Mouse (Mus musculus): Measurements from ENCODE around the gene Mus81. TPM values are rescaled to one million over a fixed set of nuclear protein-coding genes. Genes with fewer than 3 reads are reported as not detected.
A peak's percentile ranks its signal among the peaks of the same experiment; 100 is the strongest.

Mus81 gene
- polyA plus RNA-seq, 1 experiment from 2014 or later, result 45.1 TPM

DNA sequence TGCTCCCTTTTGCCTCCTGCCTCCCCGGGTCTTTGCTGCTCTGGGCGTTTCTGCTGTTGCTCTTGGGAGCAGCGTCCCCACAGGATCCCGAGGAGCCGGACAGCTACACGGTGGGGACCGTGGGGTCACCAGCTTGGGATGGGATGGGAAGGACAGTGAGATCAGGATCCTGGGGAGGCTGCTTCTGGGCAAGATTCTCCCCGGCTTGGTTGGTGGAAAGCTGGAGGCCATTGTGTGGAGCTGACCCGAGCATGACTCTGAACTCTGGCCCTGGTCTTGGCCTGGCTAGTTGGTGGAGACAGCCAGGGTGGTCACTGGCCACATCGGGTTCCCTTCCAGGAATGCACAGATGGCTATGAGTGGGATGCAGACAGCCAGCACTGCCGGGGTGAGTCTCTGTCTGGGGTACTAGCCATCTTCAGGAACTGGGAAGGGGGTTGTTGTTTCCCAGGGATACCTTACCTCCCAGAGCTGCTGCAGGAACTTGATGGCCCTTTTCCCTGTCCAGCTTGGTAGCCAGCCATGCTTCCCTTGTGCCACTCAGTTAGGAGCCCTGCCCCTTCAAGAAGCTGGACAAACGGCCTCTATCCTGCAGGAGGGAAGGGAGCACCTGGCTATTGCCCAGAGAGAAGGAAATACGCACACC, 13.0 kb downstream of the Mus81 start:
- Histone ChIP-seq H3K27me3 (replicated peaks; ENCODE audit: low read depth, poor library complexity, severe bottlenecking) (no peaks in the 10 kb centered on the region), H3K36me3 (replicated peaks) (peaks cover 43% of the 10 kb centered on the region), H3K4me1 (peaks cover 32% of the 10 kb centered on the region), H3K4me3 (peak overlapping the region; percentile 81), H3K9me3 (no peaks in the 10 kb centered on the region), H3K27ac (replicated peaks) (peak overlapping the region; percentile 95)
- 23% methylated on average over 13 of the region's 13 CpGs for WGBS
- DNase-seq (ENCODE audit: low spot score), result no peak

DNA sequence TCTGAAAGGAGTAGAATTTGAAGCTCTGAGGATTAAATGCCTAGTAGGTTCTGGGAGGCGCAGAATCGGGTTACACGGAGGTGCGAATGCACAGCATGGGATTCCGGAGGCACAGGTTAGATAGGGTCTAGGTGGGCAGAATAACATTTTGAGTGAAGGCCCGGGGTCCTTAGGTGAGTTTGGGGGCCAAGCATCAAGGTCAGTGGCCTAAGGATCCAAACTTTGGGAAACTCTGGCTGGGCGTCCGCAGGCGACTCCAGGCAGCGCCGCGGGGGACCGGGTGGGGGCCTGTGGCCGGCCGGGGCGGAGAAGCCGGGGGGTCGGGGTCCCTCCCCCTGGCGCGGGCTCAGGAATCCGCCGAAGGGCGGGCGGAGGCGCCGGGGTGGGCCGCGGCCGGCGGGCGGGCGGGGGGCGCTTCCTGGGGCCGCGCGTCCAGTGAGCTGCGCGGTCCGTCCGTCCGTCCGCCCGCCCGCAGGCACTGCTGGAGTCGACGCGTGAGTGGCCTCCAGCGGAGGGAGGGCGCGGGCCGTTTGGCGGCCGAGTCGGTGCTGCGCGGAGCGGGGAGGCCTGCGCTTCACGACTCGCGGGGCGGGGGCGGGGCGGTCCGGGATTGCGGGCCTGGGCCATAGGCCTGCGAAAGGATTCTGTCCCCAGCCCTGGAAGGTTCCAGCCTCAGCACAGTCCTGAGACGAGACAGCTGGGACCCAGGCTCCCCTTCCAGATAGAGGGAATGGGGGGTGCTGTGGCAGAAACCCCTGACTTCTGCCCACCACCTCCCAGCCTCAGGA, 13.7 kb downstream of the Mus81 start:
- DNase-seq (ENCODE audit: low spot score), result peak; percentile 69
- H3K4me1 ChIP-seq, result peaks cover 32% of the 10 kb centered on the region
- H3K4me3 ChIP-seq, result peak overlapping the region; percentile 81
- H3K27ac ChIP-seq (replicated peaks), result peak overlapping the region; percentile 95
- peaks cover 36% of the 10 kb centered on the region for H3K36me3 ChIP-seq (replicated peaks)
- H3K27me3 ChIP-seq (replicated peaks; ENCODE audit: low read depth, poor library complexity, severe bottlenecking), result no peaks in the 10 kb centered on the region
- 1% methylated on average over 68 of the region's 68 CpGs for WGBS
- no peaks in the 10 kb centered on the region for H3K9me3 ChIP-seq

GRCm38 (mm10) chr19:5473720-5474119, 14.5 kb downstream of the Mus81 start, which contains the start of gene Efemp2:
Gene Efemp2, plus strand, starts transcription at chr19:5473954.
- DNase-seq (ENCODE audit: low spot score), result peak; percentile 84
- Histone ChIP-seq H3K27ac (replicated peaks) (peak within 1 kb of the TSS; percentile 95), H3K4me1 (peaks cover 32% of the 10 kb centered on the region), H3K4me3 (peak within 1 kb of the TSS; percentile 81), H3K36me3 (replicated peaks) (peaks cover 29% of the 10 kb centered on the region), H3K27me3 (replicated peaks; ENCODE audit: low read depth, poor library complexity, severe bottlenecking) (no peaks in the 10 kb centered on the region), H3K9me3 (no peaks in the 10 kb centered on the region)
- WGBS, result 2% methylated on average over 22 of the region's 22 CpGs

DNA sequence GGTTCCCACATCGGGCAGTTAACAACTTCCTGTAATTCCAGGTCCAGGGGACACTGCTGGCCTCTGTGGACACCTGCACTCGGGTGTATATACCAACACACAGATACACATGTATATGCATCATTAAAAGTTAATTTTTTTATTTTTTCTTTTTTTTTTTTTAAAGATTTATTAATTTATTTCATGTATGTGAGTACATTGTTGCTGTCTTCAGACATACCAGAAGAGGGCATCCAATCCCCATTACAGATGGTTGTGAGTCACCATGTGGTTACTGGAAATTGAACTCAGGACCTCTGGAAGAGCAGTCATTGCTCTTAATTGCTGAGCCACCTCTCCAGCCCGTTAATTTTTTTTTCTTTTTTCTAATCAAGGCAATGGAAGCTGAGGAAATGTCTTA, 15.3 kb downstream of the Mus81 start:
- H3K9me3 ChIP-seq, result no peaks in the 10 kb centered on the region
- peak overlapping the region; percentile 81; the same call in 1 of the 2 replicates for H3K4me3 ChIP-seq
- DNase-seq (ENCODE audit: low spot score), result no peak
- 80% methylated on average over 3 of the region's 3 CpGs for WGBS
- H3K36me3 ChIP-seq (replicated peaks), result peaks cover 29% of the 10 kb centered on the region
- no peak overlapping the region for H3K27ac ChIP-seq (replicated peaks)
- H3K27me3 ChIP-seq (replicated peaks; ENCODE audit: low read depth, poor library complexity, severe bottlenecking), result no peaks in the 10 kb centered on the region
- peaks cover 32% of the 10 kb centered on the region for H3K4me1 ChIP-seq

- 61% methylated on average over 5 of the region's 5 CpGs for WGBS
- DNase-seq (ENCODE audit: low spot score), result no peak
- H3K4me1 ChIP-seq, result peaks cover 30% of the 10 kb centered on the region
- H3K27me3 ChIP-seq (replicated peaks; ENCODE audit: low read depth, poor library complexity, severe bottlenecking), result no peaks in the 10 kb centered on the region
- no peaks in the 10 kb centered on the region for H3K9me3 ChIP-seq
- no peak overlapping the region for H3K27ac ChIP-seq (replicated peaks)
- no peak overlapping the region for H3K4me3 ChIP-seq
- peaks cover 29% of the 10 kb centered on the region for H3K36me3 ChIP-seq (replicated peaks)
Observed at GRCm38 (mm10) chr19:5471846-5472245, 16.4 kb downstream of the Mus81 start.

GRCm38 (mm10) chr19:5468374-5468773, 19.8 kb downstream of the Mus81 start, which contains the start of gene Ctsw:
Gene Ctsw, minus strand, starts transcription at chr19:5468507.
- peaks cover 55% of the 10 kb centered on the region for H3K36me3 ChIP-seq (replicated peaks)
- H3K27me3 ChIP-seq (replicated peaks; ENCODE audit: low read depth, poor library complexity, severe bottlenecking), result no peaks in the 10 kb centered on the region
- WGBS, result 56% methylated on average over 5 of the region's 5 CpGs

GRCm38 (mm10) chr19:5466916-5467500, 21.2 kb downstream of the Mus81 start:
- no peak for DNase-seq (ENCODE audit: low spot score)
- Histone ChIP-seq H3K27ac (replicated peaks) (no peak overlapping the region), H3K36me3 (replicated peaks) (peaks cover 67% of the 10 kb centered on the region), H3K4me3 (no peak overlapping the region), H3K27me3 (replicated peaks; ENCODE audit: low read depth, poor library complexity, severe bottlenecking) (no peaks in the 10 kb centered on the region), H3K9me3 (no peaks in the 10 kb centered on the region), H3K4me1 (peaks cover 10% of the 10 kb centered on the region)
- 92% methylated on average over 6 of the region's 6 CpGs for WGBS

More at GRCm38 (mm10) chr19:5468374-5468773, 19.8 kb downstream of the Mus81 start, which contains the start of gene Ctsw:
- Histone ChIP-seq H3K4me1 (peaks cover 10% of the 10 kb centered on the region), H3K4me3 (no peak within 1 kb of the TSS), H3K9me3 (no peaks in the 10 kb centered on the region), H3K27ac (replicated peaks) (no peak within 1 kb of the TSS)
- DNase-seq (ENCODE audit: low spot score), result no peak

GRCm38 (mm10) chr19:5465037-5465436, 23.2 kb downstream of the Mus81 start:
- no peak overlapping the region for H3K4me3 ChIP-seq
- H3K27me3 ChIP-seq (replicated peaks; ENCODE audit: low read depth, poor library complexity, severe bottlenecking), result no peaks in the 10 kb centered on the region

GRCm38 (mm10) chr19:5463791-5464562, 24.2 kb downstream of the Mus81 start:
- peak overlapping the region; percentile 84 for H3K27ac ChIP-seq (replicated peaks)
- peaks cover 25% of the 10 kb centered on the region for H3K4me1 ChIP-seq
- no peaks in the 10 kb centered on the region for H3K9me3 ChIP-seq
- 57% methylated on average over 15 of the region's 15 CpGs for WGBS
- H3K36me3 ChIP-seq (replicated peaks), result peaks cover 67% of the 10 kb centered on the region
- peaks cover 7% of the 10 kb centered on the region for H3K27me3 ChIP-seq (replicated peaks; ENCODE audit: low read depth, poor library complexity, severe bottlenecking)
- peak; percentile 85 for DNase-seq (ENCODE audit: low spot score)
- H3K4me3 ChIP-seq, result peak overlapping the region; percentile 45

More at GRCm38 (mm10) chr19:5465037-5465436, 23.2 kb downstream of the Mus81 start:
- H3K9me3 ChIP-seq, result no peaks in the 10 kb centered on the region
- H3K27ac ChIP-seq (replicated peaks), result no peak overlapping the region
- peaks cover 21% of the 10 kb centered on the region for H3K4me1 ChIP-seq
- H3K36me3 ChIP-seq (replicated peaks), result peaks cover 67% of the 10 kb centered on the region
- WGBS, result 96% methylated on average over 8 of the region's 8 CpGs
- DNase-seq (ENCODE audit: low spot score), result no peak

- no peak for DNase-seq (ENCODE audit: low spot score)
- H3K27me3 ChIP-seq (replicated peaks; ENCODE audit: low read depth, poor library complexity, severe bottlenecking), result peaks cover 15% of the 10 kb centered on the region
- no peaks in the 10 kb centered on the region for H3K9me3 ChIP-seq
- 90% methylated on average over 9 of the region's 9 CpGs for WGBS
- peak overlapping the region; percentile 24; the same call in 1 of the 2 replicates for H3K4me3 ChIP-seq
- H3K4me1 ChIP-seq, result peaks cover 25% of the 10 kb centered on the region
- H3K27ac ChIP-seq (replicated peaks), result no peak overlapping the region
- peaks cover 61% of the 10 kb centered on the region for H3K36me3 ChIP-seq (replicated peaks)
Observed at GRCm38 (mm10) chr19:5463212-5463611, 25.0 kb downstream of the Mus81 start.

DNA sequence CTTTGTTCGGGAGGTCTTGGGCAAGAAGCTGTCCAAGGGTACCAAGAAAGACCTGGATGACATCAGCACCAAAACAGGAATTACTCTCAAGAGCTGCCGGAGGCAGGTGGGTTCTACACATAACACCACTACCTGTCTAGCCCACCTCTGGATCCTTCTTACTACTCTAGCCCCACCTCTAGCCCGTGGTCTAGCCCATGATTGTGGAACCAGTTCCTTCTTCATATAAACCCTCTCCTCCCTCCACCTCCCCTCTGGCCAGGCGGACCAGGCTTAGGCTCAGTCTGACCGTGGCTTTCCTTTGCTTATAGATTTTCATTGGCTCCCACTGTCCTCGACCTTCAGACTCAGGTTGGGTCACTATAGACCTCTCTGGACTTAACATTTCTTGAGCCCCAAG, 26.8 kb downstream of the Mus81 start:
- H3K27ac ChIP-seq (replicated peaks), result 0 out of 2 replicates have a peak overlapping the region, but pooled peaks have one; percentile 86
- no peak for DNase-seq (ENCODE audit: low spot score)
- H3K27me3 ChIP-seq (replicated peaks; ENCODE audit: low read depth, poor library complexity, severe bottlenecking), result peaks cover 18% of the 10 kb centered on the region
- no peaks in the 10 kb centered on the region for H3K9me3 ChIP-seq
- peaks cover 42% of the 10 kb centered on the region for H3K4me1 ChIP-seq
- H3K36me3 ChIP-seq (replicated peaks), result peaks cover 42% of the 10 kb centered on the region
- WGBS, result 89% methylated on average over 6 of the region's 6 CpGs
- H3K4me3 ChIP-seq, result peak overlapping the region; percentile 83

DNA sequence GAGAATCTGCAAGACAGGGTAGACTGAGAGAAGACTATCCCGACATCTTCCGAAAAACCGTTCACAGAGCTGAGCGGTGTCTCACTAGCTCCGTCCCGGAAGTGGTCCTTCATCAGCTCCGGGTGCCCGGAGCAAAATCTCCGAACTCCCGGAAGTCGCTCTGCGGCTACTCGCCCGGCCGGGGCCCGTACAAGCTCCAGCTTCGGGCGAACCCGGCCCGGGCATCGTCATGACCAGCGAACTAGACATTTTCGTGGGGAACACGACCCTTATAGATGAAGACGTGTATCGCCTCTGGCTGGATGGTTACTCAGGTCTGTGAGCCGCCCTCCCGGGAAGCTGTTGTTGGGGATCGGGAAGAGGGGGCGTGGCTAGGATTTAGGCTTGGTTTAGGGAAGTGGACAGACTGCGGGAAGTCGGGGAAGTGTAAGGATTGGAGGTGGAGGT, 27.7 kb downstream of the Mus81 start, which contains the start of gene Fibp:
TSS of gene Fibp (plus strand) at position 151 of the 447 bp plus-strand sequence.
- WGBS, result under 1% methylated on average over 32 of the region's 32 CpGs
- peaks cover 51% of the 10 kb centered on the region for H3K4me1 ChIP-seq

More for the DNA sequence above, 27.7 kb downstream of the Mus81 start, which contains the start of gene Fibp:
- H3K9me3 ChIP-seq, result no peaks in the 10 kb centered on the region
- H3K27ac ChIP-seq (replicated peaks), result peak within 1 kb of the TSS; percentile 86
- H3K27me3 ChIP-seq (replicated peaks; ENCODE audit: low read depth, poor library complexity, severe bottlenecking), result peaks cover 18% of the 10 kb centered on the region
- peak; percentile 93 for DNase-seq (ENCODE audit: low spot score)
- H3K4me3 ChIP-seq, result peak within 1 kb of the TSS; percentile 83
- H3K36me3 ChIP-seq (replicated peaks), result peaks cover 35% of the 10 kb centered on the region
